ENCODE assay signal across 11 mouse cellular contexts in the genomic region with DNA sequence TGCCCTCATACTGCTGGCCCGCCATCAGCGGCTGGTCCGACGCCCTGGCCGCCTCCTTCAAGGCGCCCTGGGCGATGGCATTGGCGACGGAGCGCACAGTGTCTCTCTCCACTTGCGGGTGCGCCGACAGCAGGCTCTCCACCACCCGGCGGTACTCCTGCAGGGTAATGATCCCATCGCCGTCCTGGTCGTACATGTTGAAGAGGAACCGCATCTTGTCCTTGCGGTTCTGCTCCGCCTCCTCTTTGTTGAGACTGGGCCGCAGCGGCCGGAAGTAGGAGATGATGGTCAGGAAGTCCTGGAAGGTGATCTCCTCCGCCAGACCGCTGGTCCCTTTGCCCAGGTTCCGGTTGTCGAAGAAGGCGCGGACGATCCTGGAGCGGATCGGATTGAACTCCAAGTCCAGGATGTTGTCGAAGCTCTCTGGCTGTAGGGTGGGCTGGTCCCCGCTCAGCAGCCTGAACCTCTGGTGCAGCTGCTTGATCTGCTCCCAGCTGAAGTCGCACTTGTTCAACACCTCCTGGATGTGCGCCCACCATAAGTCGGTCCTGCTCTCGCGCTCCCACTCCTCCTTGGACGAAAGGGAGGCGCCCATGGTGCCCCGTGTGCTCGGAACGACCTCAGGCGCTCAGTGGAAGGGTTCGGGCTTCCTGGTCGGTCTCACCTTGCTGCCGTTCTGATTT. TPM values are rescaled to one million over a fixed set of nuclear protein-coding genes. Genes with fewer than 3 reads are reported as not detected.
DNase-seq lines count a peak whose midpoint lies in the region; ATAC-seq lines count a peak whose summit lies in the region.
"Had no signal": no experiment of that assay in that cellular context is flagged by ENCODE, and none has a peak within 500 bp of the region (broad histone marks: within the 10 kb centered on the region; RNA-seq: fewer than 3 reads in every experiment).

A gene (minus strand): TSS at position 633 of the 683 bp plus-strand sequence.

- no peaks in the 10 kb centered on the region for H3K36me3 ChIP-seq in heart, embryonic 12.5 days
- H3K36me3 ChIP-seq in limb, embryonic 12.5 days, result no peaks in the 10 kb centered on the region
- H3K36me3 ChIP-seq: G1E; liver, embryonic 13.5 days had no signal

- no peak within 1 kb of the TSS for H3K9ac ChIP-seq in heart, embryonic 12.5 days
- H3K9ac ChIP-seq in limb, embryonic 12.5 days (replicated peaks), result no peak within 1 kb of the TSS
- H3K9ac ChIP-seq: liver, embryonic 13.5 days had no signal

- ATAC-seq in heart, embryonic 12.5 days (ENCODE audit: insufficient number of reproducible peaks, low FRiP score), result no peak
- no peak for ATAC-seq in limb, embryonic 12.5 days (ENCODE audit: insufficient number of reproducible peaks, insufficient read depth, low FRiP score, low TSS enrichment, low read depth)

- peaks cover 11% of the 10 kb centered on the region for H3K9me3 ChIP-seq in heart, embryonic 12.5 days (replicated peaks)
- H3K9me3 ChIP-seq in limb, embryonic 12.5 days, result peaks cover 2% of the 10 kb centered on the region; the same call in 1 of the 2 replicates
- H3K9me3 ChIP-seq: G1E; liver, embryonic 13.5 days had no signal

- no peak within 1 kb of the TSS for H3K27ac ChIP-seq in heart, embryonic 12.5 days (ENCODE audit: poor library complexity, severe bottlenecking)
- H3K27ac ChIP-seq in limb, embryonic 12.5 days, result no peak within 1 kb of the TSS
- H3K27ac ChIP-seq: liver, embryonic 13.5 days had no signal

- DNase-seq in heart, adult 8-10 months (ENCODE audit: low spot score), result no peak
- DNase-seq in ovary, postnatal 36 days (ENCODE audit: low spot score), result peak; percentile 8
- DNase-seq in ovary, adult 18-20 months (ENCODE audit: low spot score), result no peak
- DNase-seq in testis, postnatal 14 days (ENCODE audit: low spot score), result peak; percentile 35
- DNase-seq in layer of hippocampus, adult 11-12 months (ENCODE audit: low spot score), result no peak
- no peak for DNase-seq in spleen, adult 12 weeks (ENCODE audit: low spot score)
- DNase-seq: liver, embryonic 13.5 days had no signal

- peak within 1 kb of the TSS; percentile 51 for H3K4me2 ChIP-seq in heart, embryonic 12.5 days
- H3K4me2 ChIP-seq in limb, embryonic 12.5 days, result peak within 1 kb of the TSS; percentile 35
- H3K4me2 ChIP-seq: liver, embryonic 13.5 days had no signal

- WGBS in heart, embryonic 12.5 days, result 31% methylated on average over 49 of the region's 49 CpGs
- 40% methylated on average over 49 of the region's 49 CpGs for WGBS in limb, embryonic 12.5 days

- peaks cover 32% of the 10 kb centered on the region for H3K27me3 ChIP-seq in heart, embryonic 12.5 days (replicated peaks)
- H3K27me3 ChIP-seq in limb, embryonic 12.5 days, result peaks cover 30% of the 10 kb centered on the region

- peak within 1 kb of the TSS; percentile 24 for H3K4me3 ChIP-seq in heart, embryonic 12.5 days
- H3K4me3 ChIP-seq in limb, embryonic 12.5 days (replicated peaks), result peak within 1 kb of the TSS; percentile 11; the same call in 1 of the 2 replicates
- H3K4me3 ChIP-seq: liver, embryonic 13.5 days had no signal

- no peaks in the 10 kb centered on the region for H3K4me1 ChIP-seq in heart, embryonic 12.5 days (replicated peaks)
- no peaks in the 10 kb centered on the region for H3K4me1 ChIP-seq in limb, embryonic 12.5 days (replicated peaks)
- H3K4me1 ChIP-seq: liver, embryonic 13.5 days had no signal

RNA-seq across cellular contexts. Expression of the gene that starts here (rescaled TPM):
- polyA plus RNA-seq in heart, embryonic 12.5 days (2016; fragmentation: Nextera tagmentation; extraction: Ambion mirVana), result 0.31 TPM in 1 of 2 replicates, not detected in the other
- total RNA-seq in heart, adult 8-10 months (2022), result under 1 TPM in 1 of 4 experiments, not detected in 3; 0.50 TPM
- 0.25 TPM in 1 of 2 replicates, not detected in the other for polyA plus RNA-seq in limb, embryonic 12.5 days (2016; fragmentation: Nextera tagmentation; extraction: Ambion mirVana)
- total RNA-seq: G1E; gastrocnemius, adult 8-10 months had no signal
- polyA plus RNA-seq: G1E; liver, embryonic 13.5 days had no signal

Comparison
In these comparisons a context has a peak if more than half of its experiments do, and no peak if none do; other contexts are left out.
1. DNase-seq: peak in ovary, postnatal 36 days (single experiment) and testis, postnatal 14 days (single experiment); none in heart, adult 8-10 months (single experiment), ovary, adult 18-20 months (single experiment), layer of hippocampus, adult 11-12 months (single experiment) and spleen, adult 12 weeks (single experiment).